Mouse (Mus musculus): ENCODE data around the gene Eif4g1.

GRCm38 (mm10) chr16:20705786-20706185 is 37.7 kb downstream of the Eif4g1 start:
- TF ChIP-seq CTCF (IDR thresholded peaks at IDR 0.05; ENCODE audit: borderline replicate concordance, control insufficient read depth, extremely low read depth, insufficient read depth, low read length, poor library complexity) (no peak), POLR2A (IDR thresholded peaks at IDR 0.05; ENCODE audit: control insufficient read depth, extremely low read depth, insufficient read depth, low read length, poor library complexity) (no peak)

Data from thymus, adult 2 months (tissue).